Mouse (Mus musculus): ENCODE measurements at regions not wholly inside any gene's neighbourhood (a gene's known extent, or its start where the extent isn't known, plus 50 kb on each side); places are given as distances from the start of the nearest gene placed in this dataset.

DNA sequence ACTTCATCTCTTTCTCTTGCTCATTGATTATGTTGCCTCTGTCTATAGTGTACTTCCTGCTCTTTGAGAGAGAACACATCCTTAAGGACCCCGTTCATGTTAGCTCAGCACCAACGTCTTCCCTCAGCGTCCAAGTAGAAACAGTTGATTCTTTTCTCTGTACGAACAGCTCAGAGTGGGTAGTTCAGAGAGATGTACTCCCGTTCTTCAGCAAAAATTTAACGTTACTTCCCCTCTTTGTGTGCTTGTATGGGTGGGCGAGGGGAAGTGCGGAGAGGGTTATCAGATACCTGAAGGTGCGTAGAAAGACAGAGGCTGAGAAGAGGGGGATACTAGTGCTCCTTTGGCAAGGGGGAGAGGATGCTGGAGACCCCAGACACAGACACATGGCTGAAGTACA, 55.1 kb upstream of the Tab2 start:
- no peak overlapping the region for H3K4me2 ChIP-seq
- ATAC-seq (ENCODE audit: low read depth): no peak
- no peak overlapping the region for H3K9ac ChIP-seq
- no peaks in the 10 kb centered on the region for H3K4me1 ChIP-seq (replicated peaks)
- H3K36me3 ChIP-seq: no peaks in the 10 kb centered on the region
- no peak overlapping the region for H3K27ac ChIP-seq (replicated peaks)
- H3K4me3 ChIP-seq: no peak overlapping the region
- no peaks in the 10 kb centered on the region for H3K27me3 ChIP-seq
- H3K9me3 ChIP-seq: no peaks in the 10 kb centered on the region
- WGBS: 91% methylated on average over 9 of the region's 9 CpGs

- WGBS: 92% methylated on average over 1 of the region's 1 CpGs
- Histone ChIP-seq H3K4me3 (no peak overlapping the region), H3K9me3 (no peaks in the 10 kb centered on the region), H3K27ac (replicated peaks) (no peak overlapping the region), H3K4me1 (replicated peaks) (no peaks in the 10 kb centered on the region), H3K27me3 (no peaks in the 10 kb centered on the region), H3K4me2 (no peak overlapping the region), H3K9ac (no peak overlapping the region), H3K36me3 (no peaks in the 10 kb centered on the region)
- ATAC-seq (ENCODE audit: low read depth): no peak
Observed at GRCm38 (mm10) chr10:8009855-8010254, 53.8 kb upstream of the Tab2 start.

DNA sequence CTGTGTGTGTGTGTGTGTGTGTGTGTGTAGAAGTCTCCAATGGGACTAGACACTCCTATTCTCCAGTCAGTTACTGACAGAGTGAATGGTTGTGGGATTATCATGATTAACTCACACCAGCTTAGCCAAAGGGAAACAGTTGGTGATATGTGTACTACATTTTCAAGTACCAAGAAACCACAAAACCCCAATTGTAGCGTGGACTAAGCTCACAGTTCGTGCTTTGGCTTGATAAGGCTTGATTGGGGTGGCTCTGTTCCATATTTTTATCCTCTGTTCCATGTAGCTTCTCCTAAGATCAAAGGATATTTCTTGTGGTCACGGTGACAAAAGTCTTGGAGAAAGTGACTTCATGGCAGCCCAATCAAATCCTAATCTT, 51.9 kb upstream of the Tab2 start:
- H3K27ac ChIP-seq (replicated peaks): no peak overlapping the region
- H3K4me2 ChIP-seq: no peak overlapping the region
- 83% methylated on average over 3 of the region's 3 CpGs for WGBS
- ATAC-seq (ENCODE audit: low read depth): no peak
- no peaks in the 10 kb centered on the region for H3K36me3 ChIP-seq
- no peaks in the 10 kb centered on the region for H3K27me3 ChIP-seq
- no peak overlapping the region for H3K4me3 ChIP-seq
- no peak overlapping the region for H3K9ac ChIP-seq
- H3K9me3 ChIP-seq: 0 out of 2 replicates have a peak, but pooled peaks cover 3% of the 10 kb centered on the region
- no peaks in the 10 kb centered on the region for H3K4me1 ChIP-seq (replicated peaks)

GRCm38 (mm10) chr10:8007286-8007989, 51.4 kb upstream of the Tab2 start:
- 55% methylated on average over 5 of the region's 5 CpGs for WGBS
- H3K27ac ChIP-seq (replicated peaks): no peak overlapping the region

More at GRCm38 (mm10) chr10:8007286-8007989, 51.4 kb upstream of the Tab2 start:
- no peak overlapping the region for H3K9ac ChIP-seq
- no peak for ATAC-seq (ENCODE audit: low read depth)
- H3K36me3 ChIP-seq: no peaks in the 10 kb centered on the region
- 0 out of 2 replicates have a peak, but pooled peaks cover 3% of the 10 kb centered on the region for H3K9me3 ChIP-seq
- H3K4me3 ChIP-seq: no peak overlapping the region
- no peaks in the 10 kb centered on the region for H3K27me3 ChIP-seq
- no peak overlapping the region for H3K4me2 ChIP-seq
- H3K4me1 ChIP-seq (replicated peaks): no peaks in the 10 kb centered on the region
